Comparison of ENCODE assay signal across 33 mouse cellular contexts in genomic region chr15:3488601-3489000, GRCm38 (mm10).
"Had no signal": no experiment of that assay in that cellular context is flagged by ENCODE, and none has a peak within 500 bp of the region (broad histone marks: within the 10 kb centered on the region; RNA-seq: fewer than 3 reads in every experiment).

No protein-coding gene starts in this region.

- H3K9me3 ChIP-seq: heart, embryonic 10.5 days; heart, embryonic 12.5 days; heart, embryonic 13.5 days; heart, embryonic 15.5 days; hindbrain, embryonic 10.5 days; hindbrain, embryonic 12.5 days; hindbrain, embryonic 13.5 days; hindbrain, embryonic 15.5 days; intestine, embryonic 15.5 days; kidney, embryonic 15.5 days had no signal

- H3K27ac ChIP-seq: heart, embryonic 10.5 days; heart, embryonic 13.5 days; heart, embryonic 15.5 days; hindbrain, embryonic 10.5 days; hindbrain, embryonic 12.5 days; hindbrain, embryonic 13.5 days; hindbrain, embryonic 14.5 days; hindbrain, embryonic 15.5 days; hindbrain, postnatal 0 days; intestine, embryonic 15.5 days; kidney, embryonic 15.5 days; kidney, postnatal 0 days; layer of hippocampus, adult 2 months; left cerebral cortex, adult 2 months had no signal

- H3K36me3 ChIP-seq: heart, embryonic 10.5 days; heart, embryonic 12.5 days; heart, embryonic 13.5 days; heart, embryonic 15.5 days; hindbrain, embryonic 10.5 days; hindbrain, embryonic 12.5 days; hindbrain, embryonic 13.5 days; hindbrain, embryonic 15.5 days; intestine, embryonic 15.5 days; kidney, embryonic 15.5 days had no signal

- ATAC-seq: hindbrain, embryonic 16.5 days; hindbrain, postnatal 0 days; inflammation-experienced regulatory T-cells, adult 6 months; intestine, postnatal 0 days had no signal

- H3K4me3 ChIP-seq: heart, embryonic 10.5 days; heart, embryonic 12.5 days; heart, embryonic 13.5 days; heart, embryonic 15.5 days; hindbrain, embryonic 10.5 days; hindbrain, embryonic 12.5 days; hindbrain, embryonic 13.5 days; hindbrain, embryonic 15.5 days; intestine, embryonic 15.5 days; kidney, embryonic 15.5 days; layer of hippocampus, adult 2 months; left cerebral cortex, adult 2 months had no signal

- H3K9ac ChIP-seq: heart, embryonic 12.5 days; heart, embryonic 13.5 days; heart, embryonic 15.5 days; hindbrain, embryonic 12.5 days; hindbrain, embryonic 13.5 days; hindbrain, embryonic 14.5 days; hindbrain, embryonic 15.5 days; intestine, embryonic 15.5 days; kidney, embryonic 15.5 days had no signal

- H3K4me1 ChIP-seq: hindbrain, embryonic 10.5 days; hindbrain, embryonic 12.5 days; hindbrain, embryonic 13.5 days; hindbrain, embryonic 15.5 days; intestine, embryonic 15.5 days had no signal

- H3K4me2 ChIP-seq: heart, embryonic 11.5 days; heart, embryonic 12.5 days; heart, embryonic 13.5 days; heart, embryonic 15.5 days; hindbrain, embryonic 12.5 days; hindbrain, embryonic 13.5 days; hindbrain, embryonic 14.5 days; hindbrain, embryonic 15.5 days; intestine, embryonic 15.5 days; kidney, embryonic 15.5 days had no signal

- DNase-seq: heart, postnatal 10 days; heart, postnatal 14 days; heart, postnatal 36 days; heart, postnatal 4 days; kidney, adult 11 months; kidney, adult 18-20 months; kidney, adult 2 months; kidney, adult 8-10 months; kidney, postnatal 10 days; kidney, postnatal 14 days; kidney, postnatal 25 days; kidney, postnatal 4 days; layer of hippocampus, adult 9-11 months; layer of hippocampus, postnatal 36 days had no signal

- H3K27me3 ChIP-seq: heart, embryonic 12.5 days; heart, embryonic 13.5 days; heart, embryonic 15.5 days; hindbrain, embryonic 12.5 days; hindbrain, embryonic 13.5 days; hindbrain, embryonic 15.5 days; intestine, embryonic 15.5 days; kidney, embryonic 15.5 days had no signal
